Mouse (Mus musculus) spleen, adult 2 months (tissue): ENCODE results near the gene Lrrc47. TPM values are rescaled to one million over a fixed set of nuclear protein-coding genes. Genes with fewer than 3 reads are reported as not detected.

Experiments used
- DNase-seq, 2 experiments: peaks; one replicate each; pipeline versions ENCODE4 v3.0.0 to v3.0.0-alpha.2; 2012 to 2021; ENCODE audit warnings: low spot score in 2 of 2, low read depth in 1 of 2
- H3K27ac ChIP-seq: fragments of 200-500 bp; 2 replicates; pipeline ENCODE4 v1.5.1; 2012; ENCODE audit warnings: low read length, inconsistent platforms; ENCODE audit not compliant: insufficient read depth
- H3K27me3 ChIP-seq: fragments of 200-500 bp; 2 replicates; pipeline ENCODE4 v1.6.1; 2012; ENCODE audit warnings: mild to moderate bottlenecking, moderate library complexity, low read length, inconsistent platforms; ENCODE audit not compliant: control insufficient read depth, insufficient read depth
- H3K36me3 ChIP-seq: fragments of 200-500 bp; 2 replicates; pipeline ENCODE4 v1.6.1; 2012; ENCODE audit warnings: mild to moderate bottlenecking, low read length, inconsistent platforms; ENCODE audit not compliant: control insufficient read depth, insufficient read depth
- H3K4me1 ChIP-seq: fragments of 200-500 bp; 2 replicates; pipeline ENCODE4 v1.6.1; 2011; ENCODE audit warnings: inconsistent platforms; ENCODE audit not compliant: control insufficient read depth, insufficient read depth, insufficient read length
- H3K4me3 ChIP-seq: fragments of 200-500 bp; 2 replicates; pipeline ENCODE4 v1.5.1; 2011; ENCODE audit warnings: mild to moderate bottlenecking, inconsistent platforms; ENCODE audit not compliant: insufficient read depth, insufficient read length; ENCODE audit errors: extremely low read depth
- CTCF ChIP-seq: fragments of 200-500 bp; IDR thresholded peaks from 2 replicates; pipeline ENCODE4 v1.5.1; 2011; ENCODE audit warnings: mild to moderate bottlenecking, inconsistent platforms; ENCODE audit not compliant: insufficient read depth, insufficient read length, insufficient replicate concordance; ENCODE audit errors: extremely low read depth
- POLR2A ChIP-seq: fragments of 200-500 bp; IDR thresholded peaks from 2 replicates; pipeline ENCODE4 v1.6.1; 2011; ENCODE audit warnings: low read depth, low read length, inconsistent platforms
- WGBS: fragments of 180-500 bp; shearing (Covaris S2); methylation state at CpG from one replicate; pipeline ENCODE4 v1.1.7; 2018; 5-methylcytosine and 5-hydroxymethylcytosine counted together
- polyA plus RNA-seq: library from polyadenylated mRNA; depleted of rRNA; stranded (reverse); fragments of >200 nt; gene quantifications from 2 replicates; pipeline ENCODE4 v1.2.3, GENCODE M21; 2012

Gene Lrrc47
- polyA plus RNA-seq, 1 experiment = 47.2 TPM

- 81% methylated on average over 7 of the region's 7 CpGs for WGBS
- H3K4me1 ChIP-seq = no peaks in the 10 kb centered on the region; the same call in 1 of the 2 replicates
- peaks cover 2% of the 10 kb centered on the region; the same call in 1 of the 2 replicates for H3K27me3 ChIP-seq
- DNase-seq = no peak
- H3K4me3 ChIP-seq = no peak overlapping the region
- H3K36me3 ChIP-seq = no peaks in the 10 kb centered on the region
- TF ChIP-seq POLR2A (no peak), CTCF (no peak)
- H3K27ac ChIP-seq = no peak overlapping the region
These were observed 16.5 kb downstream of the Lrrc47 start for GRCm38 (mm10) chr4:154028066-154028465.

- Histone ChIP-seq H3K27ac (no peak overlapping the region), H3K27me3 (peaks cover 2% of the 10 kb centered on the region; the same call in 1 of the 2 replicates), H3K36me3 (no peaks in the 10 kb centered on the region), H3K4me1 (no peaks in the 10 kb centered on the region; the same call in 1 of the 2 replicates), H3K4me3 (no peak overlapping the region)
- TF ChIP-seq CTCF (no peak), POLR2A (no peak)
- DNase-seq = no peak
These were observed 17.1 kb downstream of the Lrrc47 start for GRCm38 (mm10) chr4:154028646-154029045.

- no peaks in the 10 kb centered on the region for H3K36me3 ChIP-seq
- TF ChIP-seq CTCF (no peak), POLR2A (no peak)
- no peak overlapping the region for H3K4me3 ChIP-seq
These were observed 25.6 kb downstream of the Lrrc47 start for GRCm38 (mm10) chr4:154037123-154037522.

GRCm38 (mm10) chr4:154042577-154042976 is 31.0 kb downstream of the Lrrc47 start, which contains the start of gene Ccdc27:
TSS of gene Ccdc27 (minus strand) at chr4:154042677.
- no peak within 1 kb of the TSS for H3K4me3 ChIP-seq
- H3K36me3 ChIP-seq = no peaks in the 10 kb centered on the region
- WGBS = 86% methylated on average over 9 of the region's 9 CpGs
- no peaks in the 10 kb centered on the region for H3K27me3 ChIP-seq
- H3K27ac ChIP-seq = no peak within 1 kb of the TSS
- no peak for TF ChIP-seq POLR2A
- TF ChIP-seq CTCF = no peak
- H3K4me1 ChIP-seq = no peaks in the 10 kb centered on the region
- DNase-seq = no peak

More at GRCm38 (mm10) chr4:154037123-154037522, 25.6 kb downstream of the Lrrc47 start:
- 54% methylated on average over 3 of the region's 3 CpGs for WGBS
- no peaks in the 10 kb centered on the region for H3K27me3 ChIP-seq
- no peak for DNase-seq
- H3K4me1 ChIP-seq = no peaks in the 10 kb centered on the region
- no peak overlapping the region for H3K27ac ChIP-seq

- TF ChIP-seq CTCF (no peak), POLR2A (no peak)
- no peaks in the 10 kb centered on the region for H3K27me3 ChIP-seq
- H3K36me3 ChIP-seq = no peaks in the 10 kb centered on the region
- H3K27ac ChIP-seq = no peak overlapping the region
- H3K4me1 ChIP-seq = no peaks in the 10 kb centered on the region
- no peak for DNase-seq
- H3K4me3 ChIP-seq = no peak overlapping the region
- 66% methylated on average over 5 of the region's 5 CpGs for WGBS
These were observed 34.3 kb downstream of the Lrrc47 start for GRCm38 (mm10) chr4:154045837-154046236.

GRCm38 (mm10) chr4:154051401-154051800 is 39.9 kb downstream of the Lrrc47 start:
- H3K4me3 ChIP-seq = no peak overlapping the region
- H3K36me3 ChIP-seq = no peaks in the 10 kb centered on the region
- no peak for TF ChIP-seq POLR2A
- no peak for TF ChIP-seq CTCF
- H3K27ac ChIP-seq = no peak overlapping the region
- no peaks in the 10 kb centered on the region for H3K27me3 ChIP-seq
- no peaks in the 10 kb centered on the region for H3K4me1 ChIP-seq
- DNase-seq = no peak
- WGBS = 87% methylated on average over 3 of the region's 3 CpGs

GRCm38 (mm10) chr4:154053065-154053464 is 41.5 kb downstream of the Lrrc47 start:
- H3K4me1 ChIP-seq = no peaks in the 10 kb centered on the region
- H3K36me3 ChIP-seq = no peaks in the 10 kb centered on the region
- no peak for DNase-seq
- 48% methylated on average over 4 of the region's 4 CpGs for WGBS
- no peak for TF ChIP-seq POLR2A
- TF ChIP-seq CTCF = no peak
- H3K27me3 ChIP-seq = no peaks in the 10 kb centered on the region
- H3K27ac ChIP-seq = no peak overlapping the region
- no peak overlapping the region for H3K4me3 ChIP-seq
